Mouse (Mus musculus): ENCODE results near the gene Cetn2. TPM values are rescaled to one million over a fixed set of nuclear protein-coding genes. Genes with fewer than 3 reads are reported as not detected.

The Cetn2 gene
- polyA plus RNA-seq (2016; fragmentation: Nextera tagmentation; extraction: Ambion mirVana), result 86.6 and 106 TPM in 2 replicates

DNA sequence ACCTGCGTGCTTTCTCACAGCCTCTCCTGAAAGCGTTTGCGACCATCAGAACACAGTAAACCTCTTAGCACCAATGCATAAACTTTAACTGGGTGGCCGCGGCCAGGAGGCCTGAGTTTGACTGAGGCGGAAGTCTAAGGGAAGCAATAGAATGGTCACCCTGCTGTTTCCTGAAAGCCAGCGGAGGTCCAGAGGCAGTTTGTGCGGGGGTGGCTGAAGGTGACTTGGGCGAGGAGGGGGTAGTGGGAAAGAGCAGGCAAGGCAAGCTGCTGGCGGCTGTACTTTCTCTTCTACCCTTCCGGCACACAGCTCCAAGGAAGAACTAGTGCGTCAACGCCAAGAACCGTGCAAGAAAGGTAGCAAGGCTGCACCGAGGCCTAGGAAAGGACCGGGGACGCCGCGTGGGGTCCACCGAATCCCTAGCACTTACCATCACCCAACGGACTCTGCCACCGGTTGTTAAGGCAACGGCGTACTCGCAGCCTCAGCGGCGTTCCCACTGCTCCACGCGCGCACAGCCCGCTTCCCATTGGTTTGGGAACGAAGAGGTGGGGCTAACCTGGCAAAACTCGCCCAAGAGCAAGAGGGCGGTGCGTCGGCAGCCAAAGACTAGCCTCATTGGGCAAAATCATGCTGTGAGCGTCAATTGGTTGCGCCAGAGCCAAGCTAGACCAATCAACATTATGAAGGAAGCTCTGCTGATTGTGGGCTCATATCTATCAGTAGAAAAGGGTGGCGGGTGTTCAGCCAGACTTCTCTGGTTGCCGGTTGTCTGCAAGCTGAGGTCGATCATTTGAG, at the start of gene Cetn2, which contains the start of gene Nsdhl:
Gene Cetn2 (minus strand): TSS at position 528 of the 798 bp plus-strand sequence.
Gene Nsdhl (plus strand): TSS at position 674 of the 798 bp plus-strand sequence.
- peak; percentile 98 for ATAC-seq (ENCODE audit: low FRiP score)
- Histone ChIP-seq H3K27me3 (no peaks in the 10 kb centered on the region; the same call in 1 of the 2 replicates), H3K4me1 (0 out of 2 replicates have a peak, but pooled peaks cover 9% of the 10 kb centered on the region), H3K36me3 (no peaks in the 10 kb centered on the region), H3K27ac (peak within 1 kb of the TSS; percentile 66), H3K4me2 (replicated peaks) (peak within 1 kb of the TSS; percentile 57), H3K4me3 (peak within 1 kb of the TSS; percentile 48), H3K9ac (peak within 1 kb of the TSS; percentile 58), H3K9me3 (replicated peaks) (no peaks in the 10 kb centered on the region)
- WGBS, result 15% methylated on average over 41 of the region's 41 CpGs

DNA sequence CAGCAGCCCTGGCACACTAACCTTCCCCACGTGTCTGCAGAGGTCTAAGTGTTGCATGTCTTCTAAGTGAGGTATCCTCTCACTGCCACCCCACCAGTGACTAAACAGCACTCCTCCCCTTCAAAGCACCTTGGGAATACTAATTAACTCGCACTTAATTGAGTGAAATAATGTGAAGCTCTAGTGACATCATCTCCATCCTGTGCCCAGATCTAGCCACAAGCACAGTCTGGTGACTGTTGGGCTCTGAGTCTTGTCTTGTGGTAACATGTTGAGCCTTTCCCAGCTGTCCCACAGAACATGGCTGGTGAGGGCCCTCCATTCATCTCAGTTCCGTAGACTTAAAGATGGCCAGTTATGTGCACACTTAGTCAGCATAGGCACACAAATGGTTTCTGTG, 44.5 kb upstream of the Cetn2 start:
- 78% methylated on average over 3 of the region's 3 CpGs for WGBS
- no peaks in the 10 kb centered on the region for H3K9me3 ChIP-seq (replicated peaks)
- H3K27ac ChIP-seq, result no peak overlapping the region
- ATAC-seq (ENCODE audit: low FRiP score), result no peak
- no peak overlapping the region for H3K4me3 ChIP-seq
- no peaks in the 10 kb centered on the region for H3K4me1 ChIP-seq
- no peak overlapping the region for H3K4me2 ChIP-seq (replicated peaks)
- H3K36me3 ChIP-seq, result no peaks in the 10 kb centered on the region
- no peak overlapping the region for H3K9ac ChIP-seq
- H3K27me3 ChIP-seq, result no peaks in the 10 kb centered on the region

DNA sequence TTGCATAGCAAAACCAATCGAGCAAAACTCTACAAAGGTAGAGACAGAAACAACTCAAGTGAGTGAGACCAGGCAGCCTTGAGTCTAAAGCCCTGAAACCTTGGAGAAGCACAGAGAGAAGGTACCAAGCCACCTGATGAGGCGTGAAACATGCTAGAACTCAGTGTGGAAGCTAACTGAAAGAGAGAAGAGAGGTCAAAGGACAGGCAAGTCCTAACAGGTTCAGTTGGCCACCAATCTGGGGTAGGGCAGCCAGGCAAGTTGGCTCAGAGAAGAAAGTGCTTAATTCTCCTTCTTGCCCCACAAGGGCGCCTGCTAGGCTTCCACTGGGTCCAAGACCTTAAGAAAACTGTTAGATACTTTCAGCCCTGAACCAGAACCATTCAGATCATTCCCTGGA, 43.3 kb upstream of the Cetn2 start:
- Histone ChIP-seq H3K36me3 (peaks cover 3% of the 10 kb centered on the region), H3K27ac (no peak overlapping the region), H3K4me3 (no peak overlapping the region), H3K4me2 (replicated peaks) (no peak overlapping the region), H3K4me1 (no peaks in the 10 kb centered on the region), H3K27me3 (no peaks in the 10 kb centered on the region), H3K9ac (no peak overlapping the region), H3K9me3 (replicated peaks) (no peaks in the 10 kb centered on the region)
- ATAC-seq (ENCODE audit: low FRiP score), result no peak
- whole genome bisulfite sequencing, result 76% methylated on average over 3 of the region's 3 CpGs

DNA sequence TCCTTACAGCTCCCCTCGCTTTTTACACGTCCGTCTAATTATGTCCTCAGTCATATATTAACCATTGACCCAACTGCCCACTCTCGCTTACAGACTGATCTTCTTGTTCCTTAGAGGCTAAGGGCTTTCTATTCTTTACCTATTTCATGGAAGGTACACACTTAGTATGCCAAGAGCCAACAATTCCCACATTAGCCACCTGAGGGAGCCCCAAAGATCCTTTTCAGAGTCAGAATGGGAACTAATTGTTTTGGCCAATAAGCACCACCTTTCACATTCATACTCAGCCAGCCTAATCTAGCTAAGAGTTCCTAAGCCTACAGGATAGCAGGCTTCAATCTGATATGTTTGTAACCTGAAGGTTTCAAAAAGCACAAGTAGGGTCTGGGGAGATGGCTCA, 42.2 kb upstream of the Cetn2 start:
- H3K36me3 ChIP-seq, result peaks cover 9% of the 10 kb centered on the region
- 84% methylated on average over 4 of the region's 4 CpGs for WGBS

DNA sequence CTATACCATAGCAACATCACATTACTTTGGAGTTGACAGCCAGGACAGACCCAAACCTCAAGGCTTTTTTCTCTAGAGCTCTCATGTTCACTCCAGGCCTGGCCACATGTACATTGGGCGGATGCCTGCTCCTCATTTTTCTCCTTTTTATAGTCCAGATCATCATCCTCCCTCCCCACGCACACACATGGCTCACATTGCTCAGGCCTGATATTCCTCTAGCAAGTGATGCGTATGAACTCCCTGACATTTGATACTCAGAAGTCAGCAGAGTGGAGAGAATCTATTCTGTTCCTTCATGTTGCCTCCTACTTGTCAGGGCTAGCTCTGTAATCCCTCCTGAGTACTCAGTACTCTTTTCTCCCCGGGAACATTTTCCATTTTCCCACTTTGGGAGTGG, 38.3 kb upstream of the Cetn2 start:
- Histone ChIP-seq H3K27ac (no peak overlapping the region), H3K9ac (no peak overlapping the region), H3K4me2 (replicated peaks) (no peak overlapping the region), H3K4me3 (no peak overlapping the region), H3K9me3 (replicated peaks) (no peaks in the 10 kb centered on the region), H3K36me3 (peaks cover 9% of the 10 kb centered on the region), H3K4me1 (no peaks in the 10 kb centered on the region), H3K27me3 (no peaks in the 10 kb centered on the region)
- ATAC-seq (ENCODE audit: low FRiP score), result no peak
- 88% methylated on average over 4 of the region's 4 CpGs for WGBS

More for the DNA sequence above, 42.2 kb upstream of the Cetn2 start:
- H3K4me3 ChIP-seq, result no peak overlapping the region
- ATAC-seq (ENCODE audit: low FRiP score), result no peak
- no peaks in the 10 kb centered on the region for H3K4me1 ChIP-seq
- no peak overlapping the region for H3K27ac ChIP-seq
- no peaks in the 10 kb centered on the region for H3K9me3 ChIP-seq (replicated peaks)
- H3K9ac ChIP-seq, result no peak overlapping the region
- no peak overlapping the region for H3K4me2 ChIP-seq (replicated peaks)
- H3K27me3 ChIP-seq, result no peaks in the 10 kb centered on the region

DNA sequence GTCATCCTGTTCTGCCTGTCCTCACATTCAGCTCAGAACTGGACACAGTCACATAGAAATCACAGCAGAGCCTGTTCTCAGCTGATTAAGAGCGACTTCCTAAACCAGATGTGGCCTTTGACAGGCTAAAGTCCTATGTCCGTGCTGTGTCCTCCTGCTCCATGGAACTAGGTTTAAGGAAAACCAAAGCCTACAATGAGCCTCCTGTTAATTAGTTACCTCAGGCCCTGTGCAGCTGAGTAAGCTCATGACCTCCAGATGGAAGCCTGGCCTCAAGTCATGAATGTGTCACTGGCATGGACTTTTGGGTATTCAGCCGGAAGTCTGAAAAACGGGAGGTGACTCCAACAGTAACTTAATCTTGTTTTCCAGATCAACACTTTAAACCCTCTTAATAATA, 35.3 kb upstream of the Cetn2 start:
- no peaks in the 10 kb centered on the region for H3K4me1 ChIP-seq
- ATAC-seq (ENCODE audit: low FRiP score), result no peak
- no peak overlapping the region for H3K9ac ChIP-seq
- no peak overlapping the region for H3K27ac ChIP-seq
- H3K27me3 ChIP-seq, result no peaks in the 10 kb centered on the region
- WGBS, result 86% methylated on average over 4 of the region's 4 CpGs
- H3K9me3 ChIP-seq (replicated peaks), result no peaks in the 10 kb centered on the region
- H3K4me2 ChIP-seq (replicated peaks), result no peak overlapping the region
- no peak overlapping the region for H3K4me3 ChIP-seq
- H3K36me3 ChIP-seq, result peaks cover 12% of the 10 kb centered on the region

DNA sequence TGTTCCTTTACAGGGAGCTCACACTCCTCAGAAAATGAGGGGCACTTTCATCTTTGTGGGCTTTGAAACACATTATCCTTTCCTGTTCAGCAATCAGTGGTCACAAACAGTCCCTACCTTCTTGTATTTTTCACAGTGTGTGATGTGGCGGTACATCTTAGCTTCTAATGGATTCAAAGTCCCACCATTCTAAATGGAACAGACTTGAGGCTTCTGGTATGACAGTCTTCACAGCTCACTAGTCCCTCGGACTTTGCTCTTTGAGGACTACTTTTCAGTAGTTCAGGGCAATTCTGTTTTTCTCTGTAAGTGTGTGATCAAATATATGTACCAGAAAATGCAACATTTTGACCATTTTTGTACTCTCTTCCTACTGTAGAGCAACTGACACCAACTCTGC, 3.2 kb upstream of the Cetn2 start:
- no peak overlapping the region for H3K4me2 ChIP-seq (replicated peaks)
- H3K9ac ChIP-seq, result no peak overlapping the region
- no peaks in the 10 kb centered on the region for H3K9me3 ChIP-seq (replicated peaks)
- no peak overlapping the region for H3K27ac ChIP-seq
- H3K4me1 ChIP-seq, result 0 out of 2 replicates have a peak, but pooled peaks cover 9% of the 10 kb centered on the region
- 80% methylated on average over 2 of the region's 2 CpGs for WGBS
- no peaks in the 10 kb centered on the region for H3K36me3 ChIP-seq
- no peak overlapping the region for H3K4me3 ChIP-seq
- no peak for ATAC-seq (ENCODE audit: low FRiP score)
- no peaks in the 10 kb centered on the region; the same call in 1 of the 2 replicates for H3K27me3 ChIP-seq

DNA sequence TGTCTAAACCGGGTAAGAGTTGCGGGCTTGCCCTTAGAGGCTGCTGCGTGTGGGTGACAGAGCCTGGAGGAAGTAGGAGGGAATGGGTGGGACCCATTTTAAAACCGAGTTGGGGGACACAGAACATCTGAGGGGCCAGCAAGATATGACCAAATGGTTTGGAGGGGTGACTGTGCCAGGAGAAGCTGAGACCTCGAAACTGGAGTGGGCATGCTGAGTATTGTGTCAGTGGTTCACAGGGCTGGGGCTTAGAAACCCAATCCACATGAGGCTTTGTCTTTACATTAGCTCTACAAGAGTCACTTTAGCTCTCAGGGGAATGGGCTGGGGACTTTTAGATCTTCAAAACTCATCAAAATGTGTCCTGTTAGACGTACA, 460 bp upstream of the Cetn2 start:
- H3K9ac ChIP-seq, result peak overlapping the region; percentile 58
- no peaks in the 10 kb centered on the region for H3K9me3 ChIP-seq (replicated peaks)
- 23% methylated on average over 6 of the region's 6 CpGs for WGBS
- H3K27me3 ChIP-seq, result no peaks in the 10 kb centered on the region; the same call in 1 of the 2 replicates
- peak overlapping the region; percentile 56 for H3K4me2 ChIP-seq (replicated peaks)
- peak overlapping the region; percentile 66 for H3K27ac ChIP-seq
- 0 out of 2 replicates have a peak, but pooled peaks cover 9% of the 10 kb centered on the region for H3K4me1 ChIP-seq
- no peaks in the 10 kb centered on the region for H3K36me3 ChIP-seq
- no peak for ATAC-seq (ENCODE audit: low FRiP score)
- H3K4me3 ChIP-seq, result peak overlapping the region; percentile 48

DNA sequence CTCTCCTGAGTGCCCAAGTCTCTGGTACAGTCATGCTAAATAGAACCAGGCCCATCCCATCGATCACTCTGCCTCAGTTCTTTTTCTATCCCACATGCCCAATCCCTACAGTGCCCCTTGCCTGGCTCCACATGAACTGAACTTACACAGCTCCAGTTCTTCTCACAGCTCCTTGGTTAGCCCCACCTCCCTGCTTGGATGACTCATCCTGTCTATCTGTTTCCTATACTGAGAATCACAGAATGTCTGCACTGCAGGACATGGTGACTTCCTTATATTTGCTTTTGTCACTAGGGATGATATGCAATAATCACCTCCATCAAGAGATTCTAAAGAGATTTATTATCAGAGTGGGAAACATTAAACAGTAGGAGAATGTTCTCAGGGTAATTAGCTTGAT, 6.6 kb downstream of the Cetn2 start:
- WGBS, result 69% methylated on average over 1 of the region's 1 CpGs
- H3K36me3 ChIP-seq, result no peaks in the 10 kb centered on the region
- no peak for ATAC-seq (ENCODE audit: low FRiP score)
- no peak overlapping the region for H3K27ac ChIP-seq
- no peaks in the 10 kb centered on the region for H3K9me3 ChIP-seq (replicated peaks)
- H3K27me3 ChIP-seq, result no peaks in the 10 kb centered on the region
- no peak overlapping the region for H3K4me2 ChIP-seq (replicated peaks)
- no peak overlapping the region for H3K4me3 ChIP-seq
- H3K4me1 ChIP-seq, result no peaks in the 10 kb centered on the region
- H3K9ac ChIP-seq, result no peak overlapping the region

DNA sequence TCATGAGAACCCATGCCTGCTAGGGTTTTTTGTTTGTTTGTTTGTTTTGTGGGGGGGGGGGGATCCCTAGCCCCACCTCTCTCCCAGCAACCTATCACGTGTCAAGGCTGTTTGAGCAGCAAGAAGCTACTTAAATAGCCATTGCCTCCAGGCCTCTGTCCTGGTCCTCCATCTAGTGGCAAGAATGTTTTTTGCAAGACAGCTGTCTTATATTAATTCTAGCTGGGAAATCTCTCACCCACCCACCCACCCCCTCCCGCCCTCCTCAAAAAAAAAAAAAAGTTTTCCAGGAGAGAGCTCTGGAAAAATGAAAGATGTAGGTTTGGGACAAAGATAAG, 9.8 kb downstream of the Cetn2 start:
- Histone ChIP-seq H3K4me3 (no peak overlapping the region), H3K4me2 (replicated peaks) (no peak overlapping the region), H3K4me1 (no peaks in the 10 kb centered on the region), H3K9ac (no peak overlapping the region), H3K9me3 (replicated peaks) (no peaks in the 10 kb centered on the region), H3K36me3 (no peaks in the 10 kb centered on the region), H3K27ac (no peak overlapping the region), H3K27me3 (no peaks in the 10 kb centered on the region)
- peak; percentile 71 for ATAC-seq (ENCODE audit: low FRiP score)
- 27% methylated on average over 2 of the region's 2 CpGs for WGBS

DNA sequence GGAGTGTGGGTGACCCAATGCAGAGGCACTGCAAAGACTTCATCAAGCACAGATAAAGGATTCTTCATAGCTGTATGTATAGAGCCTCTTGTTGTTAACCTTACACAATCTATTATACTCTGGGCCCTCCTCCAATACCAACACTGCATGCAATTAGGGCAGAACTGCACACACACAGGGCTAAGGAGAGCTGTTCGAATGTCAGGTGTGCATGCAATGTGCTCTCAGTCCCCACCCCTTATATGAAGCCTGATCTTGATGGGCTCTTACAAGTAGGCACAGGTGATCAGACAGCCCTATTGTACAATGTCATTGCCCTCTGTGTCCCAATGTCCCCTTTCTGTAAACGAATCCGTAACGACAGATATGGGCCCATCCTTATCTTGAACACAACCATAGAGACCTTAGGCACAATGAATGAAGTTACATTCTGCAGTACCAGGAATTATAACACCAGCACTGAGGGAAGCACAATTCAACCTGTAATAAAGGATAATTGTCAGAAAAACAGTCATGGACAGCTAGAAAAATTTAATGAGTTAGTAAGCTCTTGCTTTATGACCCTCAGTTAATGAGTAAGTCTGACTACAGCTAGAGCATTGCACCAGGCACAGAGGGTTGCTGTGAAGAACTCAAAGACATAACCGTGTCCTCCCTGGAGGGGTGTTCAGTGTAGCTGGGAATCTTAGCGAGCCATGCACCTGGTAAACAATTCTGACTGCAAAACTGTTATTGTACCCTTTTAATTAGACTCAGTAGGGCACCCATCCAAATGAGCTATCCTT, 10.4 kb downstream of the Cetn2 start:
- H3K27ac ChIP-seq, result no peak overlapping the region
- 86% methylated on average over 6 of the region's 6 CpGs for WGBS
- peak; percentile 64 for ATAC-seq (ENCODE audit: low FRiP score)

DNA sequence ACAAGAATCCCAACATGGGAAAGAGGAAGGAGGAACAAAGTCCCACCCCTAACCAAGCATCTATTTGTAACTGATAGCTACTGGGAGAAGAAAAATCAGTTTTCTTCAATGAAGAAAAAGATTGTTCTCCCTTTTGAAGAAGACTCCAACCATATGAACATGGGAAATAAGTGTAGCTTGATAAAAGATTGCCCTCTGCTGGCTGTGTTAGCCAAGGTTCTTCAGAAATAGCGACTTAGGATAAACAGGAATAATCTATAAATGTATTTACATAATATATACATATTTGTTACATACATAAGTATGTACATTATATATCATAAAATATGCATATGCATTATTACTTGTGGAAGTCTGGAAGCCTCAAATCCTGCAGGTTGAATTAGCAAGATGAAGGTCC, 15.7 kb downstream of the Cetn2 start:
- H3K4me3 ChIP-seq, result no peak overlapping the region
- 39% methylated on average over 1 of the region's 1 CpGs for WGBS
- no peak overlapping the region for H3K9ac ChIP-seq
- ATAC-seq (ENCODE audit: low FRiP score), result no peak
- no peak overlapping the region for H3K27ac ChIP-seq
- H3K27me3 ChIP-seq, result no peaks in the 10 kb centered on the region
- no peaks in the 10 kb centered on the region for H3K9me3 ChIP-seq (replicated peaks)
- no peak overlapping the region for H3K4me2 ChIP-seq (replicated peaks)
- no peaks in the 10 kb centered on the region for H3K36me3 ChIP-seq
- H3K4me1 ChIP-seq, result no peaks in the 10 kb centered on the region

More for the DNA sequence above, 10.4 kb downstream of the Cetn2 start:
- no peaks in the 10 kb centered on the region for H3K4me1 ChIP-seq
- H3K4me3 ChIP-seq, result no peak overlapping the region
- no peaks in the 10 kb centered on the region for H3K9me3 ChIP-seq (replicated peaks)
- no peaks in the 10 kb centered on the region for H3K27me3 ChIP-seq
- H3K4me2 ChIP-seq (replicated peaks), result no peak overlapping the region
- H3K9ac ChIP-seq, result no peak overlapping the region
- no peaks in the 10 kb centered on the region for H3K36me3 ChIP-seq
